Mouse (Mus musculus) gastrocnemius, postnatal 4 days (tissue): ENCODE measurements at regions not wholly inside any gene's neighbourhood (a gene's known extent, or its start where the extent isn't known, plus 50 kb on each side); places are given as distances from the start of the nearest gene placed in this dataset.

Experiments
- DNase-seq, 2 experiments: peaks; one replicate each; pipeline ENCODE4 v3.0.0; 2021 to 2022; ENCODE audit warnings: low spot score in 2 of 2, mixed read lengths in 2 of 2

DNA sequence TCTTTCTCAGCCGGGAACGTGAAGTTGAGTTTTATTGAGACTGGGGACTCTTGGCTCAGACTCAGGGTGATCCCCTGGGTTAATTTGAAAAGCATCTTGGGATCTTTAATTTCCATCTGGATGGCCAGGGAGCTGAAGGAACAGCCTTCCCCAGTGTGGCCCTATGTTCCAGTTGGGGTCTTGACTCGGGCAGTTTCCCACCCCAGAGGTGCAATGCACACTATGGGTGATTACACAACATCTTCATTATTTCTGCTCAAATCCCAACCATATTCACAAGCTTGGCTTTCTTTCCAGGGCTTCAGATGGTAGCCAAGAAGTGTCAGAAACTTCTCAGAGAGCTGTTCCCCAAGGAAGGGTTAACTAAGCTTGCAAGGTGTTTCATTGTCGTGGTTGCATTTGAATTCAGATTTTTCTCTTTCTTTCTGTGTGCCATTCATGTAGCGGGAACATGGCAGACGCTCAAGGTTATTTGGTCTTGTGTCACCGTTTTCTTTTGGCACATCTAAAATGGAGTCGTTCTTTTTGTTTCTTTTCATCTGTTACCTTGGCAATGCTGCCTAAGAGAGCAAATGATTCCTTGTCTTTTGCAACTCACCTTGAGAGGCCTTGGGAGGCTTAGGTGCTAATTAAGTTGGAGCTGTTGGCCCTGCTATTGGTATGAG, 179.5 kb downstream of the Fam169b start:
- no peak for DNase-seq

DNA sequence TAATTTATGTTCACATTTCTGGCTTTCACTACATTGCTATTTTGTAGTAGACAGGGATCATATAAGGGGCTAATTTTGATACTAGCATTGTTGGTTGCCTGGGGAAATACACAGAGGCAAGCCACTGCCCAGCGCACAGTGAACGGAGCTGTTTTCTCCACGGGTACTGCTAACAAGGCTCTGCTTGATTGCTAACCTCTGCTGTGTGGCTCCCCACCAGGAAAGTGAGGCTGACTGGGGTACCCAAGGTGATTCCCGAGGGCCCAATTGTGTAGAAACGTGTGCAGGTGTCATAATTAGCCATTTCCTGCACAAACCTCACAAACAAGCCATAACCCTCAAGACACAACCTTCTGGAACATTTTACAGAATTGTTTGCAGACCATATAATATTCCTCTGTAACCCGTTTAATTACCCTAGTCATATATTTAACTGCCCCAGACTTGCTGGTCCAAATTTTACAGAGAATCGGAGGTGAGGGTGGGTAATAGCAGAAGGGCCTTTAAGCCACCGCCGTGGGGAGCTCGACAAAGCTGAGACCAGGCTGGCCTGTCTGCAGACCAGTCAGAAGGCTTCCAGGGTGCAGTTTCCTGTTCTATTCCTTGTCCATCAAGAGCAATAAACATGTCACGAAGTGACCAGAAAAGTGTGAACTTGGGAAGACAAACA, 170.9 kb downstream of the Fam169b start:
- no peak for DNase-seq

DNA sequence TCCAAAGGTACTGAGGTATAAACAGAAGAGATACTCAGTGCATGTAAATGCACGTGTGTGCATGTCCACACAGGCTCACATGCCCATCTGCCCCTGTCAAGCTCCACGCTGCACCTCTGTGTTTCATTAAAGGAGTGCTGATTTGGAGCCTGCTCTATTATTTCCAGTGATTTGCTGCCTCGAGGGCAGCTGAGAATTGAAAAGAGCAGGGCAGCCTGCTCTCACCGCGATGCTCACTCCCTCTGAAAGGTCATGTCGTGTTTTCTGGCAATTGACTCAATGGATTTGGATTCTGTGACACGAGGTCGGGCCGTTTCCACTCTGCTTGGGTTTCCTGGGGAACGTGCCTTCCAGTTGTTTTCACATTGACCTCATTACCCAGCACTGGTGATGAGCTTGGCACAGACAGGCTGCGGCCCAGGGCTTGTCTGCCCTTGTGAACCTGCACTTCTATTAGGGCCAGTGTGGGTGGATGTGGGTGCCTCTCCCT, 167.1 kb downstream of the Fam169b start:
- DNase-seq = no peak

DNA sequence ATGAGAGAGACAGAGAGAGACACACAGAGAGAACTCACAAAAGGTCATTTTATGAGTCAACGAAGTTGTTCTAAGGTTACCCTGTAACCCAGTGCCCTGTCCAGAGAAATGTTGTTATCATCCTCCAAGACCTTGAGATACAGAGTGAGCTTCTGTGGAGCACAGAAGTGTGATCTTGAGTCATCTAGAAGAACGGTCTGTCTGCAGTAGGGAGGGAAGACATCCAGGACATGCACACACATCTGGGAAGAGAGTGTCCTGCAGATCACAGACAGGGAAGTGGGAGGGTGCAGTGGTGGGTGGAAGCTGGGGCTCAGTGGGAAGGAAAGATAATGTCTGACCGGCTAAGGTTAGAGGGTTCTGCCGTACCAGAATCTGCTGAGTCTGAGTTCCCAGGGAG, 155.3 kb downstream of the Fam169b start:
- no peak for DNase-seq

DNA sequence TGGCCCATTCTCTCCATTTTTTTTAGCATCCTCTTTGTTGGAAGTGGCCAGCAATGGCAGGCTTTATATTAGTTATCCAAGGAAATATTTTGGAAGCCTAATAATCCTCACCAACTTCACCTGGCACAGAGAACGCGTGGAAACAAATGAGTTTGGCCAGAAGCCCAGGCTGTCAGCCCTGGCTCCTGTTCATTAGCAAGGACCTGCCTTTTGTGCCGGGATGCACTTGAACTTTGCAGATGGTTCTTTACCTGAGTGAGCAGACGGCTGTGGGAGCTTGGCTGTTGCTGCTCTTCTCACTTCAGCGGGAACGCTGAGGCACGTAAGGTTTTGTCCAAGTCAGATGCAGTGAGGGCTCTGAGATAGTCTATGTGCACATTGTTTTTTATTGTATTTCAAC, 142.3 kb downstream of the Fam169b start:
- DNase-seq = no peak

DNA sequence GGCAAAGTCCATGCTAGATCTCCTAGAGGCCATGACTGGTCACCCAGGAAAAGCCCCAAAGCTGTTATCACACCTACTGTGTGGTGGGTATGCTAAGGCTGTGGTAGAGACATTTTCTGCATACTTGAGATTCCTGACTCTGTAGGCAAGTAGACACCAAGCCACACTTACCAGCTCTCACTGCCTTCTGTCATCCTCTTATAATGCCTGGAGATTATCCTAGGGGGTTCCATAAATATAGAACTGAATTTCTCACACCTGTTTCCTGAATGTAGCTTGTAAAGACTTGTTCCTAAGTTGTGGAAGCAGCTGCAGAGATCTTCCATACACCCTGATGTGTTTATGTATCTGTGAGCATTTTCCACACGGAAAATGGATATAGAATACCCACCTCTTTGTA, 139.1 kb downstream of the Fam169b start:
- no peak for DNase-seq
